Mouse (Mus musculus) limb, embryonic 14.5 days (tissue): ENCODE measurements around the gene Ccdc69. TPM values are rescaled to one million over a fixed set of nuclear protein-coding genes. Genes with fewer than 3 reads are reported as not detected.

Experiments
- ATAC-seq: fragments of 200-750 bp; cut with Nextera tagmentation; 2 replicates; pipeline ENCODE4 v1.8.0; 2017; ENCODE audit warnings: low read depth, moderate number of reproducible peaks, moderate TSS enrichment; ENCODE audit not compliant: low FRiP score
- DNase-seq: peaks from one replicate; pipeline ENCODE4 v3.0.0-alpha.2; 2015; ENCODE audit warnings: low spot score
- H3K27ac ChIP-seq: fragments of 300-500 bp; sonication (generic); replicated peaks from 2 replicates; pipeline ENCODE4 v1.5.1; 2014; ENCODE audit warnings: low read depth, mild to moderate bottlenecking, low read length, moderate library complexity, mixed read lengths
- H3K27me3 ChIP-seq: fragments of 300-500 bp; sonication (generic); 2 replicates; pipeline ENCODE4 v1.6.1; 2014; ENCODE audit warnings: low read length, mixed read lengths; ENCODE audit not compliant: control insufficient read depth, insufficient read depth
- H3K36me3 ChIP-seq: fragments of 300-500 bp; sonication (generic); 2 replicates; pipeline ENCODE4 v1.6.1; 2014; ENCODE audit warnings: mild to moderate bottlenecking, low read length, moderate library complexity, mixed read lengths; ENCODE audit not compliant: control insufficient read depth, insufficient read depth
- H3K4me1 ChIP-seq: fragments of 300-500 bp; sonication (generic); 2 replicates; pipeline ENCODE4 v1.6.1; 2014; ENCODE audit warnings: antibody characterized with exemption, low read length, mixed read lengths; ENCODE audit not compliant: control insufficient read depth, insufficient read depth
- H3K4me2 ChIP-seq: fragments of 300-500 bp; sonication (generic); replicated peaks from 2 replicates; pipeline ENCODE4 v1.6.1; 2014; ENCODE audit warnings: low read depth, mild to moderate bottlenecking, low read length, moderate library complexity; ENCODE audit not compliant: severe bottlenecking
- H3K4me3 ChIP-seq: fragments of 300-500 bp; sonication (generic); replicated peaks from 2 replicates; pipeline ENCODE4 v1.5.1; 2014; ENCODE audit warnings: low read length
- H3K9ac ChIP-seq: fragments of 300-500 bp; sonication (generic); 2 replicates; pipeline ENCODE4 v1.6.1; 2014; ENCODE audit warnings: mild to moderate bottlenecking, low read depth, low read length, moderate library complexity; ENCODE audit not compliant: severe bottlenecking
- H3K9me3 ChIP-seq: fragments of 300-500 bp; sonication (generic); 2 replicates; pipeline ENCODE4 v1.6.1; 2016; ENCODE audit warnings: low read length; ENCODE audit not compliant: control insufficient read depth
- POLR2A ChIP-seq: fragments of 200-500 bp; IDR thresholded peaks from 2 replicates; pipeline ENCODE4 v1.8.0; 2012; ENCODE audit warnings: inconsistent platforms, mild to moderate bottlenecking, moderate library complexity, borderline replicate concordance; ENCODE audit not compliant: insufficient read depth, insufficient read length; ENCODE audit errors: extremely low read depth
- WGBS: fragments of 180-500 bp; shearing (Covaris S2); extraction: QIAGEN DNeasy Blood & Tissue Kit; methylation state at CpG from one replicate; pipeline ENCODE4 v1.1.7; 2014; 5-methylcytosine and 5-hydroxymethylcytosine counted together
- polyA plus RNA-seq, 2 experiments: library from polyadenylated mRNA; depleted of rRNA in 1 of 2; stranded (reverse) in 1 of 2; unstranded in 1 of 2; fragments of >200 nt; fragmentation: Nextera tagmentation in 1 of 2; extraction: Ambion mirVana in 1 of 2; gene quantifications; 2 replicates each; pipeline versions ENCODE4 v1.2.1 to v1.2.3; 2012 to 2014

Ccdc69 gene
- polyA plus RNA-seq, 2 experiments, result 1.1 to 1.6 TPM

GRCm38 (mm10) chr11:55062856-55063255 is 15.1 kb downstream of the Ccdc69 start:
- Histone ChIP-seq H3K9me3 (no peaks in the 10 kb centered on the region), H3K27me3 (no peaks in the 10 kb centered on the region), H3K27ac (no peak overlapping the region), H3K9ac (no peak overlapping the region), H3K4me1 (no peaks in the 10 kb centered on the region), H3K36me3 (no peaks in the 10 kb centered on the region), H3K4me2 (no peak overlapping the region), H3K4me3 (no peak overlapping the region)
- no peak for TF ChIP-seq POLR2A
- ATAC-seq, result no peak
- no peak for DNase-seq
- WGBS, result 45% methylated on average over 5 of the region's 5 CpGs

GRCm38 (mm10) chr11:55060802-55061201 is 17.1 kb downstream of the Ccdc69 start:
- Histone ChIP-seq H3K27me3 (no peaks in the 10 kb centered on the region), H3K4me3 (no peak overlapping the region), H3K27ac (no peak overlapping the region), H3K9me3 (no peaks in the 10 kb centered on the region), H3K4me1 (no peaks in the 10 kb centered on the region), H3K9ac (no peak overlapping the region), H3K4me2 (no peak overlapping the region), H3K36me3 (no peaks in the 10 kb centered on the region)
- no peak for TF ChIP-seq POLR2A
- DNase-seq (no peak), ATAC-seq (no peak)
- 83% methylated on average over 5 of the region's 5 CpGs for WGBS

GRCm38 (mm10) chr11:55057511-55057910 is 20.4 kb downstream of the Ccdc69 start:
- Histone ChIP-seq H3K9me3 (no peaks in the 10 kb centered on the region), H3K27me3 (no peaks in the 10 kb centered on the region), H3K4me1 (no peaks in the 10 kb centered on the region), H3K9ac (no peak overlapping the region), H3K36me3 (no peaks in the 10 kb centered on the region), H3K4me3 (no peak overlapping the region), H3K27ac (no peak overlapping the region), H3K4me2 (no peak overlapping the region)
- no peak for TF ChIP-seq POLR2A
- ATAC-seq (no peak), DNase-seq (no peak)
- WGBS, result 83% methylated on average over 3 of the region's 3 CpGs

- H3K9ac ChIP-seq, result no peak overlapping the region
- no peaks in the 10 kb centered on the region for H3K36me3 ChIP-seq
- no peak for ATAC-seq
- no peaks in the 10 kb centered on the region for H3K27me3 ChIP-seq
- H3K4me2 ChIP-seq, result no peak overlapping the region
- WGBS, result 77% methylated on average over 7 of the region's 7 CpGs
- no peak overlapping the region for H3K27ac ChIP-seq
- DNase-seq, result no peak
- H3K9me3 ChIP-seq, result no peaks in the 10 kb centered on the region
- TF ChIP-seq POLR2A, result no peak
- no peak overlapping the region for H3K4me3 ChIP-seq
- no peaks in the 10 kb centered on the region for H3K4me1 ChIP-seq
Observed at GRCm38 (mm10) chr11:55050837-55051510, 27.0 kb downstream of the Ccdc69 start.

- no peak for ATAC-seq
- no peak overlapping the region for H3K27ac ChIP-seq
- no peak overlapping the region for H3K4me2 ChIP-seq
- no peaks in the 10 kb centered on the region for H3K36me3 ChIP-seq
- H3K9ac ChIP-seq, result no peak overlapping the region
- no peak overlapping the region for H3K4me3 ChIP-seq
- DNase-seq, result no peak
- H3K9me3 ChIP-seq, result no peaks in the 10 kb centered on the region
- 41% methylated on average over 5 of the region's 5 CpGs for WGBS
- TF ChIP-seq POLR2A, result no peak
- no peaks in the 10 kb centered on the region for H3K4me1 ChIP-seq
- no peaks in the 10 kb centered on the region for H3K27me3 ChIP-seq
Observed at GRCm38 (mm10) chr11:55046600-55046999, 31.3 kb downstream of the Ccdc69 start.
